Mouse (Mus musculus) liver, embryonic 11.5 days (tissue): Measurements from ENCODE around the gene Trdmt1. TPM values are rescaled to one million over a fixed set of nuclear protein-coding genes. Genes with fewer than 3 reads are reported as not detected.

Experiments used
- ATAC-seq: fragments of 200-750 bp; cut with Nextera tagmentation; replicated peaks from 2 replicates; pipeline ENCODE4 v1.8.0; 2017; ENCODE audit warnings: moderate number of reproducible peaks, mild to moderate bottlenecking, moderate TSS enrichment, moderate library complexity; ENCODE audit not compliant: low FRiP score
- DNase-seq: peaks from one replicate; pipeline ENCODE4 v3.0.0-alpha.2; 2017; ENCODE audit warnings: low spot score
- H3K27ac ChIP-seq: fragments of 300-500 bp; sonication (generic); 2 replicates; pipeline ENCODE4 v1.5.1; 2014; ENCODE audit warnings: mild to moderate bottlenecking, low read depth, low read length, control low read depth
- H3K27me3 ChIP-seq: fragments of 300-500 bp; sonication (generic); replicated peaks from 2 replicates; pipeline ENCODE4 v1.6.1; 2014; ENCODE audit warnings: low read length, mixed read lengths; ENCODE audit not compliant: control insufficient read depth, insufficient read depth
- H3K36me3 ChIP-seq: fragments of 300-500 bp; sonication (generic); 2 replicates; pipeline ENCODE4 v1.6.1; 2014; ENCODE audit warnings: mild to moderate bottlenecking, low read length, moderate library complexity, mixed read lengths; ENCODE audit not compliant: control insufficient read depth, insufficient read depth
- H3K4me1 ChIP-seq: fragments of 300-500 bp; sonication (generic); replicated peaks from 2 replicates; pipeline ENCODE4 v1.6.1; 2014; ENCODE audit warnings: low read length, mixed read lengths; ENCODE audit not compliant: control insufficient read depth, insufficient read depth
- H3K4me2 ChIP-seq: fragments of 300-500 bp; sonication (generic); 2 replicates; pipeline ENCODE4 v1.6.1; 2014; ENCODE audit warnings: mild to moderate bottlenecking, control low read depth, moderate library complexity
- H3K4me3 ChIP-seq: fragments of 300-500 bp; sonication (generic); 2 replicates; pipeline ENCODE4 v1.5.1; 2014; ENCODE audit warnings: low read depth, low read length, control low read depth
- H3K9ac ChIP-seq: fragments of 300-500 bp; sonication (generic); 2 replicates; pipeline ENCODE4 v1.6.1; 2014; ENCODE audit warnings: low read depth, low read length, control low read depth
- H3K9me3 ChIP-seq: fragments of 300-500 bp; sonication (generic); 2 replicates; pipeline ENCODE4 v1.6.1; 2016; ENCODE audit warnings: low read length, inconsistent platforms, mixed read lengths; ENCODE audit not compliant: control insufficient read depth
- WGBS: fragments of 180-500 bp; shearing (Covaris S2); extraction: QIAGEN DNeasy Blood & Tissue Kit; methylation state at CpG from one replicate; pipeline ENCODE4 v1.1.7; 2014; 5-methylcytosine and 5-hydroxymethylcytosine counted together
- polyA plus RNA-seq: library from polyadenylated mRNA; unstranded; fragments of >200 nt; fragmentation: Nextera tagmentation; extraction: Ambion mirVana; gene quantifications from 2 replicates; pipeline ENCODE4 v1.2.1, GENCODE M21; 2014

Gene Trdmt1
- polyA plus RNA-seq, 1 experiment from 2014 or later = 10.2 TPM

- no peak for ATAC-seq
- DNase-seq = no peak
- 82% methylated on average over 7 of the region's 7 CpGs for WGBS
Measured at GRCm38 (mm10) chr2:13479165-13479564, 65.3 kb downstream of the Trdmt1 start.

GRCm38 (mm10) chr2:13470108-13470507, 74.4 kb downstream of the Trdmt1 start:
- no peaks in the 10 kb centered on the region for H3K27me3 ChIP-seq
- no peak overlapping the region for H3K9ac ChIP-seq
- WGBS = 88% methylated on average over 3 of the region's 3 CpGs
- no peak overlapping the region for H3K4me3 ChIP-seq
- no peak for DNase-seq
- ATAC-seq = no peak
- H3K27ac ChIP-seq = no peak overlapping the region
- no peak overlapping the region for H3K4me2 ChIP-seq
- H3K9me3 ChIP-seq = no peaks in the 10 kb centered on the region
- no peaks in the 10 kb centered on the region for H3K36me3 ChIP-seq
- H3K4me1 ChIP-seq = no peaks in the 10 kb centered on the region

More at GRCm38 (mm10) chr2:13479165-13479564, 65.3 kb downstream of the Trdmt1 start:
- Histone ChIP-seq H3K4me2 (no peak overlapping the region), H3K4me3 (no peak overlapping the region), H3K27ac (no peak overlapping the region), H3K9me3 (no peaks in the 10 kb centered on the region), H3K36me3 (no peaks in the 10 kb centered on the region), H3K9ac (no peak overlapping the region), H3K4me1 (no peaks in the 10 kb centered on the region), H3K27me3 (no peaks in the 10 kb centered on the region)

- no peak overlapping the region for H3K4me3 ChIP-seq
- H3K9ac ChIP-seq = no peak overlapping the region
- H3K9me3 ChIP-seq = no peaks in the 10 kb centered on the region
- no peaks in the 10 kb centered on the region for H3K36me3 ChIP-seq
- no peak for DNase-seq
- no peaks in the 10 kb centered on the region for H3K4me1 ChIP-seq
- no peak overlapping the region for H3K27ac ChIP-seq
- H3K4me2 ChIP-seq = no peak overlapping the region
- ATAC-seq = no peak
- 84% methylated on average over 4 of the region's 4 CpGs for WGBS
- no peaks in the 10 kb centered on the region for H3K27me3 ChIP-seq
Measured at GRCm38 (mm10) chr2:13469641-13470040, 74.8 kb downstream of the Trdmt1 start.

GRCm38 (mm10) chr2:13466685-13467084, 77.8 kb downstream of the Trdmt1 start:
- no peaks in the 10 kb centered on the region for H3K36me3 ChIP-seq
- H3K4me2 ChIP-seq = no peak overlapping the region
- 93% methylated on average over 3 of the region's 3 CpGs for WGBS
- H3K9me3 ChIP-seq = no peaks in the 10 kb centered on the region
- no peak overlapping the region for H3K27ac ChIP-seq
- H3K4me1 ChIP-seq = no peaks in the 10 kb centered on the region
- H3K9ac ChIP-seq = no peak overlapping the region
- no peaks in the 10 kb centered on the region for H3K27me3 ChIP-seq
- DNase-seq = no peak
- no peak for ATAC-seq
- H3K4me3 ChIP-seq = no peak overlapping the region

Other genes with a start within 250 kb of the Trdmt1 start
- gene Cubn, start 52.9 kb downstream of the Trdmt1 start, polyA plus RNA-seq = 0.14 and 0.15 TPM in 2 replicates
- gene Vim, start 29.3 kb upstream of the Trdmt1 start, polyA plus RNA-seq = 222 and 235 TPM in 2 replicates
- gene St8sia6, start 249.4 kb upstream of the Trdmt1 start, polyA plus RNA-seq = 0.07 and 0.16 TPM in 2 replicates